Mouse (Mus musculus) thymus, postnatal 36 days (tissue): ENCODE measurements around the gene Prap1.
A peak's percentile ranks its signal among the peaks of the same experiment; 100 is the strongest.
"Not testable (repeated sequence)": the region's sequence is repeated elsewhere in the genome, so short reads cannot be mapped to it uniquely, and the experiment has no call there.

Experiments
- DNase-seq, 2 experiments: peaks; one replicate each; pipeline ENCODE4 v3.0.0; 2022; ENCODE audit warnings: mixed read lengths in 2 of 2

Prap1 gene

GRCm38 (mm10) chr7:140090601-140091000 is 2.6 kb upstream of the Prap1 start:
- no peak for DNase-seq

GRCm38 (mm10) chr7:140094954-140095353 is 1.8 kb downstream of the Prap1 start:
- no peak for DNase-seq

- no peak for DNase-seq
Observed at GRCm38 (mm10) chr7:140095556-140095955, 2.4 kb downstream of the Prap1 start.

- no peak for DNase-seq
Observed at GRCm38 (mm10) chr7:140096055-140096454, 2.9 kb downstream of the Prap1 start.

- DNase-seq: no peak
Observed at GRCm38 (mm10) chr7:140098466-140098865, 5.3 kb downstream of the Prap1 start.

GRCm38 (mm10) chr7:140101498-140101897 is 8.3 kb downstream of the Prap1 start:
- DNase-seq: no peak

GRCm38 (mm10) chr7:140101993-140102860 is 9.0 kb downstream of the Prap1 start, which contains the start of gene Fuom:
Gene Fuom, minus strand, starts transcription at chr7:140102441.
- peak; percentile 84 to 87 for DNase-seq

- DNase-seq: no peak
Observed at GRCm38 (mm10) chr7:140104009-140104408, 10.8 kb downstream of the Prap1 start.

GRCm38 (mm10) chr7:140111943-140112342 is 18.7 kb downstream of the Prap1 start:
- no peak for DNase-seq

GRCm38 (mm10) chr7:140115583-140116328 is 22.6 kb downstream of the Prap1 start, which contains the start of gene Paox:
Gene Paox, plus strand, starts transcription at chr7:140115799.
- peak in 1 of 2 experiments; percentile 4 for DNase-seq

- DNase-seq: peak; percentile 88 to 89
Observed at GRCm38 (mm10) chr7:140116329-140117054, 23.3 kb downstream of the Prap1 start, which contains the start of gene Echs1. Gene Echs1, minus strand, starts transcription at chr7:140116476.

- DNase-seq: no peak
Observed at GRCm38 (mm10) chr7:140120484-140120883, 27.3 kb downstream of the Prap1 start.

GRCm38 (mm10) chr7:140121338-140121910 is 28.2 kb downstream of the Prap1 start:
- no peak for DNase-seq

GRCm38 (mm10) chr7:140122765-140123164 is 29.6 kb downstream of the Prap1 start:
- DNase-seq: no peak

GRCm38 (mm10) chr7:140124382-140124781 is 31.2 kb downstream of the Prap1 start:
- DNase-seq: no peak

- peak; percentile 92 to 93 for DNase-seq
Observed at GRCm38 (mm10) chr7:140125278-140126021, 32.3 kb downstream of the Prap1 start.

GRCm38 (mm10) chr7:140126022-140126350 is 32.8 kb downstream of the Prap1 start:
- DNase-seq: no peak

GRCm38 (mm10) chr7:140126934-140127333 is 33.7 kb downstream of the Prap1 start:
- no peak for DNase-seq

- no peak for DNase-seq
Observed at GRCm38 (mm10) chr7:140127911-140128310, 34.7 kb downstream of the Prap1 start.

GRCm38 (mm10) chr7:140132184-140132583 is 39.0 kb downstream of the Prap1 start:
- DNase-seq: not testable (repeated sequence)

- DNase-seq: not testable (repeated sequence)
Observed at GRCm38 (mm10) chr7:140134033-140134432, 40.8 kb downstream of the Prap1 start.
